Mouse (Mus musculus): ENCODE data around the gene AI182371. TPM values are rescaled to one million over a fixed set of nuclear protein-coding genes. Genes with fewer than 3 reads are reported as not detected.

AI182371 gene
- polyA plus RNA-seq, 1 experiment = 0.39 TPM

DNA sequence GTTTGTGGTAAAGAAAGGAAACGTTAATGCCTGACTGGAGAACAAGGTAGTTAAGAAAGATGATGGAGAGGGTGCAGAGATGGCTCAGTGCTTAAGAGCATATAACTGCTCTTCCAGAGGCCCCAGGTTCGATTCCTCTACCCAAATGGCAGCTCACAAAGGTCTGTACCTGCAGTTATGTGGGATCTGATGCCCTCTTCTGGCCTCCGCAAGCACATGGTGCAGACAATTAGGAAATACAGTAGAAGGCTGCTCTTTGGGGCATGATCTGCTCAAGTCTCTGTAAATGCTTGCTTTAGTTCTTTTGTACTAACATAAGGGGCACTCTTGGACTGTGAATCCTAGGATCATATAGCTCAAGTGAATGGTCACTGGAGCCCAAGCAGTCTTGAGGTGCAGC is 7.4 kb upstream of the AI182371 start:
- Histone ChIP-seq H3K27me3 (ENCODE audit: control insufficient read depth, insufficient read depth, low read length) (no peaks in the 10 kb centered on the region), H3K27ac (ENCODE audit: control insufficient read depth, insufficient read depth, low read length) (peak overlapping the region; percentile 66), H3K4me3 (ENCODE audit: control insufficient read depth, insufficient read depth, low read length) (peak overlapping the region; percentile 77), H3K4me1 (replicated peaks; ENCODE audit: control insufficient read depth, insufficient read depth, low read length) (peaks cover 8% of the 10 kb centered on the region; the same call in 1 of the 2 replicates), H3K36me3 (ENCODE audit: control insufficient read depth, insufficient read depth, low read length) (no peaks in the 10 kb centered on the region)
- no peak for TF ChIP-seq CTCF (IDR thresholded peaks at IDR 0.05; ENCODE audit: borderline replicate concordance, control insufficient read depth, extremely low read depth, insufficient read depth, low read length, poor library complexity)
- no peak for TF ChIP-seq POLR2A (IDR thresholded peaks at IDR 0.05; ENCODE audit: control insufficient read depth, extremely low read depth, insufficient read depth, low read length, poor library complexity)
- WGBS = 6% methylated on average over 3 of the region's 3 CpGs
- peak; percentile 61 for DNase-seq

DNA sequence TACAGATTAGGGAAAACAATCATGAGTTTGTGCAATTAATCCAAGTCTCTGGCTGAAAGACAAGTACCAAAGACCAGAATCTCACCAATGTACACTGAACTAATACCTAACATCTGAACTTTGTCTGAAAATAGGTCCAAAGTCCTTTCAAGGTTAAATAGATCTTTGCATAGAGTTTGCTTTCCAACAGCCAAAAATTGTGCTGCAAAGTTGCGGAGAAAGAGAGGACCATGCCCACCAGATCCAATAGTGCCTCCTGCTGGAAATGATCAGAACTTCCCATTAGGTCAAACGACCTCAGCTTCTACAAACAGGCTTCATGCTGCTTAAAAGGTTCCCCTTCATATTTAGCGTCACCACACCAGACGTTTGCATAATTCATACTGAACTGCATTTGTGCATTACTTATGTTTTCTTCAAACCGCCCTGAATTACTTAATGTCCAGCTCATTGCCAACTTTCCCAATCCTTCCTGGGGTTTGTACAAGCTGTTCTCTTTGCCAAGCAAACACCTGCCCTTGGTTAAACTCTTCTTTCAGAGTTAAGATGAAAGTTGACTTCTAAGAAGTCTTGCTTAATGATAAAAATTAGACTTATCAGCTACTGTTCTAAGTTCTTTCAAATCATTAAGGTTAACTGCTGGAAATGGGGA is 6.8 kb upstream of the AI182371 start:
- 58% methylated on average over 5 of the region's 5 CpGs for WGBS
- no peak overlapping the region for H3K27ac ChIP-seq (ENCODE audit: control insufficient read depth, insufficient read depth, low read length)
- no peak overlapping the region for H3K4me3 ChIP-seq (ENCODE audit: control insufficient read depth, insufficient read depth, low read length)
- DNase-seq = peak; percentile 24
- H3K36me3 ChIP-seq (ENCODE audit: control insufficient read depth, insufficient read depth, low read length) = no peaks in the 10 kb centered on the region
- TF ChIP-seq CTCF (IDR thresholded peaks at IDR 0.05; ENCODE audit: borderline replicate concordance, control insufficient read depth, extremely low read depth, insufficient read depth, low read length, poor library complexity) = no peak
- no peak for TF ChIP-seq POLR2A (IDR thresholded peaks at IDR 0.05; ENCODE audit: control insufficient read depth, extremely low read depth, insufficient read depth, low read length, poor library complexity)
- no peaks in the 10 kb centered on the region for H3K27me3 ChIP-seq (ENCODE audit: control insufficient read depth, insufficient read depth, low read length)
- peaks cover 8% of the 10 kb centered on the region; the same call in 1 of the 2 replicates for H3K4me1 ChIP-seq (replicated peaks; ENCODE audit: control insufficient read depth, insufficient read depth, low read length)

DNA sequence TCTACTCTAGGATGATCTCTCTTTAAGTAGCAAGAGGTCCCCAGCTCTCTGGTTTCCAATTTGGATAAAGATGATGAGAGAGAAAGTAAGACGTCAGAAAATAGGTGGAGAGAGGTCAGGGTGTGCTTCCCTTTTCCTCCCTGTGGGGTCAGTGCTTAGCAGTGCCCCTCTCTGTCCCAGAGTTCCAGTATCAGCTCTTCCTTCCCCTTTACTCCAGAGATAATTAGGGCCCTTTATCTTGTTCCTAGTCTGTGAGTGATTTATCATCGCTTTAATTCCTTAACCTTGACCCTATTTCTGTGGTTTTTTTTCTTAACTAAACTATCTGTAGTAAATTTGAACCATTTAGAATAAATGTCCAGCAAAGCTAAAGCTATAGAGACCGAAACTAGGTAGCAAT is 3.5 kb upstream of the AI182371 start:
- Histone ChIP-seq H3K4me1 (replicated peaks; ENCODE audit: control insufficient read depth, insufficient read depth, low read length) (0 out of 2 replicates have a peak, but pooled peaks cover 1% of the 10 kb centered on the region), H3K4me3 (ENCODE audit: control insufficient read depth, insufficient read depth, low read length) (no peak overlapping the region), H3K36me3 (ENCODE audit: control insufficient read depth, insufficient read depth, low read length) (no peaks in the 10 kb centered on the region), H3K27ac (ENCODE audit: control insufficient read depth, insufficient read depth, low read length) (no peak overlapping the region), H3K27me3 (ENCODE audit: control insufficient read depth, insufficient read depth, low read length) (no peaks in the 10 kb centered on the region)
- no peak for DNase-seq
- TF ChIP-seq CTCF (IDR thresholded peaks at IDR 0.05; ENCODE audit: borderline replicate concordance, control insufficient read depth, extremely low read depth, insufficient read depth, low read length, poor library complexity) (no peak), POLR2A (IDR thresholded peaks at IDR 0.05; ENCODE audit: control insufficient read depth, extremely low read depth, insufficient read depth, low read length, poor library complexity) (no peak)
- 80% methylated on average over 3 of the region's 3 CpGs for WGBS

DNA sequence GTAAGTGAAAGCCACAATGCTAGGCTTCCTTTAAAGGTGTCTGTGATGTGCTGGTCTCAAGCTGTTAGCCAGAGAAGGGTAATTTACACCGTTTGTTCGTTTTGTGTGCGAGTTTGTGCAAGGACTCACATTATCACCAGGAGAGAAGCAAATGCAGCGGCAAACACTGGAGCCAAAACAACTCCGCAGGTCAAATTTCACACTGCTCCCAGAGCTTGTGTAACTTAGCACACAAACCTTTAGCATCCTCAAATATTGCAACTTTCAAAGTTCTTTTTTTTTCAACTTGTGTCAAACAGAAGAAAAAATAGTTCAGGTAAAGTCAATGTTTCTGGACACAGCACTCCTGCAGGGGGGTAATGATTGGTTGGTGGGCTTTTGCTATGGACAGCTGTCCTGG is 2.2 kb upstream of the AI182371 start:
- Histone ChIP-seq H3K4me1 (replicated peaks; ENCODE audit: control insufficient read depth, insufficient read depth, low read length) (no peaks in the 10 kb centered on the region), H3K36me3 (ENCODE audit: control insufficient read depth, insufficient read depth, low read length) (no peaks in the 10 kb centered on the region), H3K27ac (ENCODE audit: control insufficient read depth, insufficient read depth, low read length) (no peak overlapping the region), H3K27me3 (ENCODE audit: control insufficient read depth, insufficient read depth, low read length) (no peaks in the 10 kb centered on the region), H3K4me3 (ENCODE audit: control insufficient read depth, insufficient read depth, low read length) (no peak overlapping the region)
- TF ChIP-seq CTCF (IDR thresholded peaks at IDR 0.05; ENCODE audit: borderline replicate concordance, control insufficient read depth, extremely low read depth, insufficient read depth, low read length, poor library complexity) (no peak), POLR2A (IDR thresholded peaks at IDR 0.05; ENCODE audit: control insufficient read depth, extremely low read depth, insufficient read depth, low read length, poor library complexity) (no peak)
- 92% methylated on average over 5 of the region's 5 CpGs for WGBS
- no peak for DNase-seq

DNA sequence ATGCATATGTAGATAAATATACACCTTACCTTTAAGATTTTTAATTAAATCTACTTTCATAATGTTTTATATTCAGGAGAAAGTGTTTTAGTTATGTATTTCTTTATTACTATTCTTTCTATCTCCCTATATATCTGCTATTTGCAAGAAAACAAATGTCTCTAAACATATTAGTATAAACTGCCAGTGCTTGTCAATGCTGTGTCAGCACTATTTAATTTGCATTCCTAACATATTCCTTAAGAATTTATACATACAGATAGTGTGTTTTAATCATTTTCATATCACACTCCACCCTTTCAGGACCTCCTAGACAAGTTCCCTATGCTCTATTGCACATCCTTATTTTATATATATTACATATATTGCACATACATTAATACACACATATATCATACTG is 1.4 kb upstream of the AI182371 start:
- TF ChIP-seq CTCF (IDR thresholded peaks at IDR 0.05; ENCODE audit: borderline replicate concordance, control insufficient read depth, extremely low read depth, insufficient read depth, low read length, poor library complexity) (no peak), POLR2A (IDR thresholded peaks at IDR 0.05; ENCODE audit: control insufficient read depth, extremely low read depth, insufficient read depth, low read length, poor library complexity) (no peak)
- H3K27ac ChIP-seq (ENCODE audit: control insufficient read depth, insufficient read depth, low read length) = no peak overlapping the region

DNA sequence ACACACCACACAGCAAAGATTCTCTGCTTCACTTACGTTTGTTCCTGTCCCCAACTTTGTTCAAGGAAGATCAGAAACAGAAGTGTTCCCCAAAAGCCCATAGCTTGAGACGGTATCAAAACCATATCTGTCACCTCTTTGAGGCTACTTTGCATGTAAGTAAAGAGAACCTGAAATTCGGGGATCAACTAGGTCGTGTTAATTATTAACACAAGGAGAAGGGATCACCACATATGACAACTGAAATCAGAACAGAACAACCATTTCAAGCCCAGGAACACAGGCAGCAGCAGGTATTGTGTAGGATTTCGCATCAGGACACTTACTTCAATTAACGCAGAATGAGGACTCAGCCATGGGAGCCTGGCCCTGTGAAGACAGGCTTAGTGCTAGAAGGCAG is 814 bp downstream of the AI182371 start:
- H3K4me1 ChIP-seq (replicated peaks; ENCODE audit: control insufficient read depth, insufficient read depth, low read length) = no peaks in the 10 kb centered on the region
- WGBS = 96% methylated on average over 6 of the region's 6 CpGs
- no peaks in the 10 kb centered on the region for H3K27me3 ChIP-seq (ENCODE audit: control insufficient read depth, insufficient read depth, low read length)
- DNase-seq = no peak
- TF ChIP-seq CTCF (IDR thresholded peaks at IDR 0.05; ENCODE audit: borderline replicate concordance, control insufficient read depth, extremely low read depth, insufficient read depth, low read length, poor library complexity) (no peak), POLR2A (IDR thresholded peaks at IDR 0.05; ENCODE audit: control insufficient read depth, extremely low read depth, insufficient read depth, low read length, poor library complexity) (no peak)
- no peak overlapping the region for H3K27ac ChIP-seq (ENCODE audit: control insufficient read depth, insufficient read depth, low read length)
- H3K36me3 ChIP-seq (ENCODE audit: control insufficient read depth, insufficient read depth, low read length) = no peaks in the 10 kb centered on the region
- no peak overlapping the region for H3K4me3 ChIP-seq (ENCODE audit: control insufficient read depth, insufficient read depth, low read length)

More for the DNA sequence above, 1.4 kb upstream of the AI182371 start:
- H3K36me3 ChIP-seq (ENCODE audit: control insufficient read depth, insufficient read depth, low read length) = no peaks in the 10 kb centered on the region
- no peak for DNase-seq
- no peak overlapping the region for H3K4me3 ChIP-seq (ENCODE audit: control insufficient read depth, insufficient read depth, low read length)
- no peaks in the 10 kb centered on the region for H3K27me3 ChIP-seq (ENCODE audit: control insufficient read depth, insufficient read depth, low read length)
- H3K4me1 ChIP-seq (replicated peaks; ENCODE audit: control insufficient read depth, insufficient read depth, low read length) = no peaks in the 10 kb centered on the region

DNA sequence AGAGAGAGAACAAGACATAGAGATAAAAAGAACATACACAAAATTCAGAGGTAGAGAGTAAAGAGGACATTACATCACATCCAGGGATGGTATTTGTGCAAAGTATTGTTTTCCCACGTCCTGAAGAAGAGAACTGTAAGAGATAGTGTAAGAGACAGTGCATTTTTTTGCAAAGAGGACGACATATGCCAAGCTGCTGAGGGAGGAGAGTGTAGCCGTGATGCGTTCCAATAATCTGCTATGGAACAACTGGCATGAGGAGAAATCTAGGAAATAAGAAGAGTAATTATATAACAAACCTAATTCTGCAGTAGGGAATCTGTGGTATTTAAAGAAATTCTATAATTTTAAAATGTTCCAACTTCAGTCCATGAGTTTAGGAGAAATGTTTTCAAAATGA is 13.9 kb downstream of the AI182371 start:
- Histone ChIP-seq H3K27ac (ENCODE audit: control insufficient read depth, insufficient read depth, low read length) (no peak overlapping the region), H3K36me3 (ENCODE audit: control insufficient read depth, insufficient read depth, low read length) (no peaks in the 10 kb centered on the region), H3K27me3 (ENCODE audit: control insufficient read depth, insufficient read depth, low read length) (no peaks in the 10 kb centered on the region), H3K4me1 (replicated peaks; ENCODE audit: control insufficient read depth, insufficient read depth, low read length) (no peaks in the 10 kb centered on the region), H3K4me3 (ENCODE audit: control insufficient read depth, insufficient read depth, low read length) (no peak overlapping the region)
- no peak for DNase-seq
- 85% methylated on average over 4 of the region's 4 CpGs for WGBS
- no peak for TF ChIP-seq CTCF (IDR thresholded peaks at IDR 0.05; ENCODE audit: borderline replicate concordance, control insufficient read depth, extremely low read depth, insufficient read depth, low read length, poor library complexity)
- TF ChIP-seq POLR2A (IDR thresholded peaks at IDR 0.05; ENCODE audit: control insufficient read depth, extremely low read depth, insufficient read depth, low read length, poor library complexity) = no peak

Measured in thymus, adult 2 months (tissue).